Mouse (Mus musculus) thymus, adult 2 months (tissue): Measurements from ENCODE around the gene Zfp326.

Experiments
- CTCF ChIP-seq: fragments of 200-500 bp; IDR thresholded peaks from 2 replicates; pipeline ENCODE4 v1.5.1; 2012; ENCODE audit warnings: mild to moderate bottlenecking, control low read depth, low read length, moderate library complexity, borderline replicate concordance; ENCODE audit not compliant: control insufficient read depth, poor library complexity, insufficient read depth; ENCODE audit errors: extremely low read depth
- POLR2A ChIP-seq: fragments of 200-500 bp; IDR thresholded peaks from 2 replicates; pipeline ENCODE4 v1.6.1; 2012; ENCODE audit warnings: mild to moderate bottlenecking, low read length, control low read depth, moderate library complexity; ENCODE audit not compliant: control insufficient read depth, poor library complexity, insufficient read depth; ENCODE audit errors: extremely low read depth

GRCm38 (mm10) chr5:105924347-105924746 is 48.0 kb downstream of the Zfp326 start:
- TF ChIP-seq POLR2A: no peak
- no peak for TF ChIP-seq CTCF
